In the genomic region with DNA sequence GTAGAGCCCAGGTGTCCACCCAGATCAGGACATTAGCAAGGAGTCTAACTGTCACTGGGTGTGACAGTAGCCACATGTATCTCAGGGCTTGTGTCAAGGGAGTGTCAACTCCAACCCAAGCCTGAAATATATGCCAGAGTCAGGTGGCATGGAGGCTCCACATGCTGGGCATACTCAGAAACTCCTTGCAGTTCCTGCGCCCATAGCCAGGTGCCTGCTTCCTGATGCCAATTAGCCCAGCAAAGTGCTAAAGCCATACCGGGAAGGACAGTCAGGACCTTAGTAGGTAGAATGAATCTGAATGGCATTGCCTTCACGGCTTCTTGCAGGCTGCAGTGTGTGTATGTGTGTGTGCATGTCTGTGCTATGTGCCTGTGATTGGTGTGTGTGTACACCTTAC, we compare ENCODE assay signal across 20 mouse cellular contexts. TPM values are rescaled to one million over a fixed set of nuclear protein-coding genes. Genes with fewer than 3 reads are reported as not detected.
A peak's percentile ranks its signal among the peaks of the same experiment; 100 is the strongest.
DNase-seq lines count a peak whose midpoint lies in the region; ATAC-seq and TF ChIP-seq lines count a peak whose summit lies in the region.
"Had no signal": no experiment of that assay in that cellular context is flagged by ENCODE, and none has a peak within 500 bp of the region (broad histone marks: within the 10 kb centered on the region; RNA-seq: fewer than 3 reads in every experiment).

No protein-coding gene starts in this region.

- H3K4me1 ChIP-seq in testis, adult 2 months (ENCODE audit: control insufficient read depth, insufficient read depth, low read length), result no peaks in the 10 kb centered on the region
- H3K4me1 ChIP-seq: embryonic facial prominence, embryonic 15.5 days; forebrain, embryonic 10.5 days; forebrain, embryonic 12.5 days had no signal

- no peaks in the 10 kb centered on the region for H3K27me3 ChIP-seq in testis, adult 2 months (ENCODE audit: control insufficient read depth, insufficient read depth, low read length)
- H3K27me3 ChIP-seq: embryonic facial prominence, embryonic 15.5 days; forebrain, embryonic 12.5 days had no signal

- no peak for TF ChIP-seq POLR2A in testis, adult 2 months (IDR thresholded peaks at IDR 0.05; ENCODE audit: control insufficient read depth, low read depth, low read length)

- TF ChIP-seq CTCF in gastrocnemius, adult 2 months (IDR thresholded peaks at IDR 0.05), result peak; percentile 17; the same call in 1 of the 2 replicates
- no peak for TF ChIP-seq CTCF in testis, adult 2 months (IDR thresholded peaks at IDR 0.05; ENCODE audit: control insufficient read depth, insufficient read depth, insufficient replicate concordance, low read depth, low read length)

- intact Hi-C loops in gastrocnemius, adult 2 months (cut with DNase I), result no loop called here

- no peak for ATAC-seq in cerebellum, adult (ENCODE audit: insufficient number of reproducible peaks, low FRiP score, low TSS enrichment)
- no peak for ATAC-seq in activated CD4-positive, CD25-positive, alpha-beta regulatory T cell, adult 4 months
- ATAC-seq: forebrain, embryonic 14.5 days; forebrain, embryonic 16.5 days had no signal

- peak; percentile 46 to 53 for DNase-seq in cerebellum, postnatal 25 days
- no peak for DNase-seq in gastrocnemius, adult 2 months
- DNase-seq in gastrocnemius, postnatal 10 days, result no peak
- DNase-seq in testis, postnatal 14 days (ENCODE audit: low spot score), result no peak
- DNase-seq: adrenal gland, adult 8-10 months; adrenal gland, postnatal 14 days; adrenal gland, postnatal 36 days; cerebellum, adult 11 months; cerebellum, adult 9-10 months; cerebellum, postnatal 14 days had no signal

- peaks cover 2% of the 10 kb centered on the region for H3K36me3 ChIP-seq in testis, adult 2 months (ENCODE audit: control insufficient read depth, insufficient read depth, low read length)

- peak overlapping the region; percentile 50 for H3K27ac ChIP-seq in gastrocnemius, adult 2 months
- no peak overlapping the region for H3K27ac ChIP-seq in testis, adult 2 months (ENCODE audit: control insufficient read depth, insufficient read depth, low read depth, low read length)
- H3K27ac ChIP-seq: embryonic facial prominence, embryonic 15.5 days; forebrain, embryonic 10.5 days; forebrain, embryonic 12.5 days had no signal

- H3K4me3 ChIP-seq in gastrocnemius, adult 2 months, result no peak overlapping the region
- H3K4me3 ChIP-seq in testis, adult 2 months (ENCODE audit: control insufficient read depth, low read depth, low read length), result peak overlapping the region; percentile 61
- H3K4me3 ChIP-seq: embryonic facial prominence, embryonic 15.5 days; erythroblast, embryonic 14.5 days; forebrain, embryonic 10.5 days; forebrain, embryonic 12.5 days had no signal

RNA-seq across cellular contexts. Expression of a gene that starts 17.0 kb away (rescaled TPM):
- total RNA-seq in gastrocnemius, adult 2 months (2021), result 1 to 10 TPM; 3.2 to 4.3 TPM
- total RNA-seq in gastrocnemius, postnatal 10 days (2021), result 10 to 100 TPM; 30.0 to 31.6 TPM
- polyA plus RNA-seq in testis, adult 2 months (2012; rRNA removed), result 561 and 588 TPM in 2 replicates
- 10 to 100 TPM; 19.3 to 44.6 TPM for polyA plus RNA-seq in activated CD4-positive, CD25-positive, alpha-beta regulatory T cell, adult 4 months (2017; shearing (Covaris generic))

RNA-seq across cellular contexts. Expression of a gene that starts 31.5 kb away (rescaled TPM):
- 10 to 100 TPM in 1 of 2 experiments, 1 to 10 TPM in 1; 9.2 to 14.4 TPM for total RNA-seq in gastrocnemius, adult 2 months (2021)
- total RNA-seq in gastrocnemius, postnatal 10 days (2021), result 10 to 100 TPM; 31.1 to 40.1 TPM
- 35.6 and 38.9 TPM in 2 replicates for polyA plus RNA-seq in testis, adult 2 months (2012; rRNA removed)
- polyA plus RNA-seq in activated CD4-positive, CD25-positive, alpha-beta regulatory T cell, adult 4 months (2017; shearing (Covaris generic)), result 10 to 100 TPM; 15.8 to 17.7 TPM

RNA-seq across cellular contexts. Expression of a gene that starts 38.0 kb away (rescaled TPM):
- 10 to 100 TPM; 11.9 to 14.6 TPM for total RNA-seq in gastrocnemius, adult 2 months (2021)
- 10 to 100 TPM; 12.7 to 19.8 TPM for total RNA-seq in gastrocnemius, postnatal 10 days (2021)
- polyA plus RNA-seq in testis, adult 2 months (2012; rRNA removed), result 42.5 and 43.8 TPM in 2 replicates
- polyA plus RNA-seq in activated CD4-positive, CD25-positive, alpha-beta regulatory T cell, adult 4 months (2017; shearing (Covaris generic)), result 10 to 100 TPM; 27.8 to 35.2 TPM

RNA-seq across cellular contexts. Expression of a gene that starts 38.7 kb away (rescaled TPM):
- total RNA-seq in gastrocnemius, adult 2 months (2021), result under 1 TPM; 0.42 to 0.48 TPM
- total RNA-seq in gastrocnemius, postnatal 10 days (2021), result 1 to 10 TPM; 1.2 to 3.0 TPM
- polyA plus RNA-seq in testis, adult 2 months (2012; rRNA removed), result 1.4 TPM in 2 replicates
- polyA plus RNA-seq in activated CD4-positive, CD25-positive, alpha-beta regulatory T cell, adult 4 months (2017; shearing (Covaris generic)), result 1 to 10 TPM in 1 of 2 experiments, under 1 TPM in 1; 0.54 to 1.0 TPM
- polyA plus RNA-seq: C2C12 had no signal

RNA-seq across cellular contexts. Expression of a gene that starts 49.5 kb away (rescaled TPM):
- 10 to 100 TPM; 70.4 to 83.9 TPM for total RNA-seq in gastrocnemius, adult 2 months (2021)
- total RNA-seq in gastrocnemius, postnatal 10 days (2021), result 10 to 100 TPM; 57.8 to 61.0 TPM
- polyA plus RNA-seq in testis, adult 2 months (2012; rRNA removed), result 77.9 and 84.7 TPM in 2 replicates
- polyA plus RNA-seq in activated CD4-positive, CD25-positive, alpha-beta regulatory T cell, adult 4 months (2017; shearing (Covaris generic)), result 100 to 1,000 TPM; 176 to 180 TPM

Comparison
In these comparisons a context has a peak if more than half of its experiments do, and no peak if none do; other contexts are left out.
1. RNA of a gene that starts 17.0 kb away (total RNA-seq): 30.0 to 31.6 TPM in gastrocnemius, postnatal 10 days; 3.2 to 4.3 TPM in gastrocnemius, adult 2 months; every median in the first group is over 4 times any median in the second.
2. DNase-seq: peak in cerebellum, postnatal 25 days (2 of 2); none in gastrocnemius, adult 2 months (single experiment), gastrocnemius, postnatal 10 days (single experiment) and testis, postnatal 14 days (single experiment).